Comparison of ENCODE assay signal across 11 mouse cellular contexts in genomic region chr2:173174569-173174968, GRCm38 (mm10). TPM values are rescaled to one million over a fixed set of nuclear protein-coding genes. Genes with fewer than 3 reads are reported as not detected.
DNase-seq lines count a peak whose midpoint lies in the region; ATAC-seq lines count a peak whose summit lies in the region.
"Had no signal": no experiment of that assay in that cellular context is flagged by ENCODE, and none has a peak within 500 bp of the region (broad histone marks: within the 10 kb centered on the region; RNA-seq: fewer than 3 reads in every experiment).

No protein-coding gene starts in this region.

- peaks cover 57% of the 10 kb centered on the region for H3K4me1 ChIP-seq in kidney, embryonic 16.5 days (ENCODE audit: insufficient read depth, low read length)
- peaks cover 31% of the 10 kb centered on the region for H3K4me1 ChIP-seq in embryonic facial prominence, embryonic 15.5 days
- H3K4me1 ChIP-seq in hindbrain, embryonic 13.5 days (replicated peaks): peaks cover 49% of the 10 kb centered on the region
- H3K4me1 ChIP-seq in midbrain, embryonic 13.5 days (replicated peaks): peaks cover 36% of the 10 kb centered on the region

- H3K9me3 ChIP-seq in kidney, embryonic 16.5 days (ENCODE audit: low read length): no peaks in the 10 kb centered on the region
- no peaks in the 10 kb centered on the region for H3K9me3 ChIP-seq in embryonic facial prominence, embryonic 15.5 days (replicated peaks)
- no peaks in the 10 kb centered on the region for H3K9me3 ChIP-seq in hindbrain, embryonic 13.5 days
- H3K9me3 ChIP-seq in midbrain, embryonic 13.5 days: no peaks in the 10 kb centered on the region

- WGBS in kidney, embryonic 16.5 days: 35% methylated on average over 1 of the region's 1 CpGs
- WGBS in embryonic facial prominence, embryonic 15.5 days: 57% methylated on average over 1 of the region's 1 CpGs
- 30% methylated on average over 1 of the region's 1 CpGs for WGBS in hindbrain, embryonic 13.5 days
- 50% methylated on average over 1 of the region's 1 CpGs for WGBS in midbrain, embryonic 13.5 days

- H3K36me3 ChIP-seq in kidney, embryonic 16.5 days (ENCODE audit: insufficient read depth, low read length): no peaks in the 10 kb centered on the region
- H3K36me3 ChIP-seq in embryonic facial prominence, embryonic 15.5 days: no peaks in the 10 kb centered on the region
- H3K36me3 ChIP-seq in hindbrain, embryonic 13.5 days: no peaks in the 10 kb centered on the region
- no peaks in the 10 kb centered on the region for H3K36me3 ChIP-seq in midbrain, embryonic 13.5 days
- H3K36me3 ChIP-seq: G1E had no signal

- peak overlapping the region; percentile 95 for H3K27ac ChIP-seq in kidney, embryonic 16.5 days (ENCODE audit: low read length)
- peak overlapping the region; percentile 97 for H3K27ac ChIP-seq in embryonic facial prominence, embryonic 15.5 days (replicated peaks)
- H3K27ac ChIP-seq in hindbrain, embryonic 13.5 days: peak overlapping the region; percentile 93
- H3K27ac ChIP-seq in midbrain, embryonic 13.5 days: peak overlapping the region; percentile 96

- intact Hi-C loops in gastrocnemius, postnatal 14 days (cut with DNase I; ENCODE audit: low total_unique reads): no loop called here

- no peak for DNase-seq in kidney, adult 8-10 months
- no peak for DNase-seq in gastrocnemius, postnatal 14 days
- no peak for DNase-seq in frontal cortex, adult 2 months (ENCODE audit: extremely low spot score in 1 of 2, low spot score in 1 of 2)
- DNase-seq in urinary bladder, postnatal 14 days (ENCODE audit: low spot score): no peak
- DNase-seq: left cerebral cortex, postnatal 4 days had no signal

- peak overlapping the region; percentile 55 for H3K4me2 ChIP-seq in kidney, embryonic 16.5 days (replicated peaks; ENCODE audit: low read depth, low read length)
- peak overlapping the region; percentile 54 for H3K4me2 ChIP-seq in embryonic facial prominence, embryonic 15.5 days (replicated peaks)
- peak overlapping the region; percentile 57 for H3K4me2 ChIP-seq in hindbrain, embryonic 13.5 days
- peak overlapping the region; percentile 62 for H3K4me2 ChIP-seq in midbrain, embryonic 13.5 days (replicated peaks)

- H3K27me3 ChIP-seq in kidney, embryonic 16.5 days (ENCODE audit: insufficient read depth, low read length): peaks cover 34% of the 10 kb centered on the region
- no peaks in the 10 kb centered on the region for H3K27me3 ChIP-seq in embryonic facial prominence, embryonic 15.5 days
- no peaks in the 10 kb centered on the region for H3K27me3 ChIP-seq in hindbrain, embryonic 13.5 days
- no peaks in the 10 kb centered on the region for H3K27me3 ChIP-seq in midbrain, embryonic 13.5 days

- H3K9ac ChIP-seq in kidney, embryonic 16.5 days (replicated peaks; ENCODE audit: low read length): 0 out of 2 replicates have a peak overlapping the region, but pooled peaks have one; percentile 17
- no peak overlapping the region for H3K9ac ChIP-seq in embryonic facial prominence, embryonic 15.5 days
- no peak overlapping the region for H3K9ac ChIP-seq in hindbrain, embryonic 13.5 days
- H3K9ac ChIP-seq in midbrain, embryonic 13.5 days (replicated peaks): no peak overlapping the region

- no peak overlapping the region for H3K4me3 ChIP-seq in kidney, embryonic 16.5 days (ENCODE audit: low read length)
- peak overlapping the region; percentile 36 for H3K4me3 ChIP-seq in embryonic facial prominence, embryonic 15.5 days (replicated peaks)
- H3K4me3 ChIP-seq in hindbrain, embryonic 13.5 days: no peak overlapping the region
- 0 out of 2 replicates have a peak overlapping the region, but pooled peaks have one; percentile 34 for H3K4me3 ChIP-seq in midbrain, embryonic 13.5 days (replicated peaks)

- ATAC-seq in kidney, embryonic 16.5 days (ENCODE audit: low FRiP score, low TSS enrichment): no peak; the same call in 1 of the 2 replicates
- no peak for ATAC-seq in embryonic facial prominence, embryonic 15.5 days (ENCODE audit: insufficient number of reproducible peaks, low FRiP score, low TSS enrichment, low read depth)
- ATAC-seq in hindbrain, embryonic 13.5 days (ENCODE audit: low FRiP score): no peak
- no peak for ATAC-seq in midbrain, embryonic 13.5 days

RNA-seq across cellular contexts. Expression of gene Pck1, which starts 21.7 kb away (rescaled TPM):
- polyA plus RNA-seq in kidney, embryonic 16.5 days (2015; fragmentation: Nextera tagmentation; extraction: Ambion mirVana): 35.4 and 38.4 TPM in 2 replicates
- not detected in 2 replicates for polyA plus RNA-seq in embryonic facial prominence, embryonic 15.5 days (2015; fragmentation: Nextera tagmentation; extraction: Ambion mirVana)
- not detected in 2 replicates for polyA plus RNA-seq in hindbrain, embryonic 13.5 days (2015; fragmentation: Nextera tagmentation; extraction: Ambion mirVana)
- polyA plus RNA-seq in midbrain, embryonic 13.5 days (2015; fragmentation: Nextera tagmentation; extraction: Ambion mirVana): not detected in 2 replicates
- total RNA-seq in gastrocnemius, postnatal 14 days (2021): 1 to 10 TPM in 1 of 2 experiments, under 1 TPM in 1; 0.82 to 3.2 TPM
- 0.06 and 0.13 TPM in 2 replicates for polyA plus RNA-seq in frontal cortex, adult 2 months (2012; rRNA removed)
- total RNA-seq: left cerebral cortex, postnatal 4 days had no signal
- polyA plus RNA-seq: brain, embryonic 14.5 days; G1E had no signal

RNA-seq across cellular contexts. Expression of gene Zbp1, which starts 44.2 kb away (rescaled TPM):
- polyA plus RNA-seq in kidney, embryonic 16.5 days (2015; fragmentation: Nextera tagmentation; extraction: Ambion mirVana): 0.67 TPM in 1 of 2 replicates, not detected in the other
- polyA plus RNA-seq in embryonic facial prominence, embryonic 15.5 days (2015; fragmentation: Nextera tagmentation; extraction: Ambion mirVana): 0.63 and 1.5 TPM in 2 replicates
- 0.16 and 0.29 TPM in 2 replicates for polyA plus RNA-seq in hindbrain, embryonic 13.5 days (2015; fragmentation: Nextera tagmentation; extraction: Ambion mirVana)
- 0.27 and 0.50 TPM in 2 replicates for polyA plus RNA-seq in midbrain, embryonic 13.5 days (2015; fragmentation: Nextera tagmentation; extraction: Ambion mirVana)
- total RNA-seq in gastrocnemius, postnatal 14 days (2021): not detected
- 0.40 and 1.1 TPM in 2 replicates for polyA plus RNA-seq in frontal cortex, adult 2 months (2012; rRNA removed)
- polyA plus RNA-seq: G1E had no signal

RNA-seq across cellular contexts. Expression of gene Ctcfl, which starts 55.2 kb away (rescaled TPM):
- 0.07 and 0.10 TPM in 2 replicates for polyA plus RNA-seq in kidney, embryonic 16.5 days (2015; fragmentation: Nextera tagmentation; extraction: Ambion mirVana)
- polyA plus RNA-seq in embryonic facial prominence, embryonic 15.5 days (2015; fragmentation: Nextera tagmentation; extraction: Ambion mirVana): 0.09 TPM in 1 of 2 replicates, not detected in the other
- polyA plus RNA-seq in hindbrain, embryonic 13.5 days (2015; fragmentation: Nextera tagmentation; extraction: Ambion mirVana): 0.05 and 0.08 TPM in 2 replicates
- 0.10 and 0.15 TPM in 2 replicates for polyA plus RNA-seq in midbrain, embryonic 13.5 days (2015; fragmentation: Nextera tagmentation; extraction: Ambion mirVana)
- not detected for total RNA-seq in gastrocnemius, postnatal 14 days (2021)
- polyA plus RNA-seq in frontal cortex, adult 2 months (2012; rRNA removed): not detected in 2 replicates
- total RNA-seq: G1E; left cerebral cortex, postnatal 4 days had no signal
- polyA plus RNA-seq: brain, embryonic 14.5 days; G1E had no signal

Comparison
In these comparisons a context has a peak if more than half of its experiments do, and no peak if none do; other contexts are left out.
1. H3K4me3 ChIP-seq: peak in embryonic facial prominence, embryonic 15.5 days (single experiment) and midbrain, embryonic 13.5 days (single experiment); none in kidney, embryonic 16.5 days (single experiment) and hindbrain, embryonic 13.5 days (single experiment).
2. RNA of gene Pck1, which starts 21.7 kb away (polyA plus RNA-seq): 35.4 to 38.4 TPM in kidney, embryonic 16.5 days; 0.06 to 0.13 TPM in frontal cortex, adult 2 months, not detected in embryonic facial prominence, embryonic 15.5 days, not detected in hindbrain, embryonic 13.5 days and not detected in midbrain, embryonic 13.5 days; every median in the first group is over 10 times any median in the second.
3. Peak in every context shown above with its lines, with median percentiles within 50 percentile points of each other: H3K27ac ChIP-seq and H3K4me2 ChIP-seq.